Mouse (Mus musculus) kidney, postnatal 25 days (tissue): ENCODE results near the gene Fbn1.

Experiments used
- DNase-seq, 2 experiments: peaks; one replicate each; pipeline ENCODE4 v3.0.0; 2021; ENCODE audit warnings: mixed read lengths in 2 of 2

Fbn1 gene

GRCm38 (mm10) chr2:125452369-125453097 lies 55.3 kb downstream of the Fbn1 start:
- no peak for DNase-seq

DNA sequence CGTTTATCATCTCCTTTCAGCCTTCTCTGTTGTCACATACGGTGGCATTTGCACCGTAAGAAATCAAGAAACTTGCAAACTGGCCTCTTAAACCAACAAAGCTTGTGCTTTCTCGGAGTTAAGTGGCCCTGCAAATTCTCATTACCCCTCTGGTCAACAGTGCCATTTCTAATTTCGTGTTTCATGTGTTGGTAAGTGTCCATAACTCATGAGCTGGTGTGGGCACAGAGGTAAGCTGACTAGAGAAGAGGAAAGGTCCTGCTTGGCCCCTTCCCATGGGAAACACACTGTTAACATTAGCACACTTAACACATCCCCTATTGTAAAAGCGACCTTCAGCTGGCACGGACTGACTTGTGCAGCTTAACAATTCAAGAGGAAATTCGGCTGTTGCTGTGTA lies 58.4 kb downstream of the Fbn1 start:
- DNase-seq, result no peak

GRCm38 (mm10) chr2:125448881-125449280 lies 58.9 kb downstream of the Fbn1 start:
- DNase-seq, result no peak

GRCm38 (mm10) chr2:125447274-125447898 lies 60.4 kb downstream of the Fbn1 start:
- no peak for DNase-seq

DNA sequence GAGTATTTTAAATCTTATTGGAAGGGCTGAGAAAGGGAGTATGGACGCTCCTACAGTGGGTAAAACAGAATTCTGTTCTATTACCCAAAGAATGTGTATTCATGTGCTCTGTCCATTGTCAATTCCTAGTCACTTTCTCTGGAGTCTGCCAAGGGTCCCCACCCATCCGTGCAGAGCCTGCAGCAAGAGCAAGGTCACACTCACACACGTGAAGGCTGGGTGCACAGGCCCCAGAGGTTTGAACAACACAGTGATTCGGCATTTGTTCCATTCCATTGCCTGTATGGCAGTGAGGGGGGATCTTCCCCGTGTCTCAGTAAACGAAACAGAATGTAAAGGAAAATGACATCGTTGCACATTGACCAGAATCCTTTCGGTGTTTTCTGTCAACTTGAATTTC lies 69.4 kb downstream of the Fbn1 start:
- no peak for DNase-seq

- DNase-seq, result no peak
Measured at GRCm38 (mm10) chr2:125436240-125436639, 71.6 kb downstream of the Fbn1 start.

GRCm38 (mm10) chr2:125433524-125433923 lies 74.3 kb downstream of the Fbn1 start:
- no peak for DNase-seq

- no peak for DNase-seq
Measured at GRCm38 (mm10) chr2:125431491-125431890, 76.3 kb downstream of the Fbn1 start.

DNA sequence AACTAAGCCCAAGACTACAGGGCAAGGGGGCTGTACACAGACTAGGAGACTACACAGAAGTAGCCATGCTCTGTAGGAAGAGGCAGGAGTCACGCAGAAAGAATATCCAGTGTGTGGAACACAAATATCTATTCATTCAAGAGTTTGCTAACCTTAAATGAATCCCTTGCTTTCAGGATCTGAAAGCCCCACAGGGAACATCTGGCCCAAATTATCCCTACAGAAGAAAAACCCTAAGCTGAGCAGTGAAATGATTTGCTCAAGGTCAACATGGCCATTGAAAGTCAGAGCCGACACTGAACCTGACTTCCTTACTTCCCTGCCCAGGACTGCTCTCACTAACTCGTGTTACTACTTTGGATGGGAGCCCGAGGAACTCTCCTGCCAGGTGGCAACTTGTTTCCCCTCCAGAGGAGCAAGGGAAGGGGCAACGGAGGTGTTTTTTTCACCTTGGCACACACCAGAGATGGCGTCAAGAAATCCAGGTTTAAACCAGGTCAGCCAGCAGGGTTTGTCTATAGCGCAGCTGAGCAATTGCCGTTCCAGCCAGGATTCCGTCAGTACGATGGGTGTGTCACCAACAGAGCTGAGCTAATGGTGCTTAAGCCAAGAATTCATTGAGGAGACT lies 78.9 kb downstream of the Fbn1 start:
- DNase-seq, result peak; percentile 27 to 70

DNA sequence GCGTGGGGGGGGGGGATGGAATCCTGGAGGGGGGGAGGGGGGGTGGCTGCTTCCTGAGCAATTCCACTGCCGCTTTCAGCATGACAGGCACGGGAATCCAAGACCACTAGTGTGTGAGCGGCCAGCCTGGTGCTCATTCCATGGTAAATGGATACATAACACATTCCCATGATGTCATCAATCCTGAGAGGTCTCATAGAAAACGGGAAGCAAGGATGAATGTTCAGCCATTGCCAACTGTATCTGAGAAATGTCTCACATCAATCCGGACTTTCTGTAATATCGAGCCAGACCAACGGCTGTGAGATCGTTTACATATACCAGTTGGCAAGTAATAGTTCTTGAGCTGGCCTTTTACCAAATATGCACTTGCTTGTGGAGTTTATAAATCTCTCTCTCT lies 87.2 kb downstream of the Fbn1 start:
- no peak for DNase-seq

DNA sequence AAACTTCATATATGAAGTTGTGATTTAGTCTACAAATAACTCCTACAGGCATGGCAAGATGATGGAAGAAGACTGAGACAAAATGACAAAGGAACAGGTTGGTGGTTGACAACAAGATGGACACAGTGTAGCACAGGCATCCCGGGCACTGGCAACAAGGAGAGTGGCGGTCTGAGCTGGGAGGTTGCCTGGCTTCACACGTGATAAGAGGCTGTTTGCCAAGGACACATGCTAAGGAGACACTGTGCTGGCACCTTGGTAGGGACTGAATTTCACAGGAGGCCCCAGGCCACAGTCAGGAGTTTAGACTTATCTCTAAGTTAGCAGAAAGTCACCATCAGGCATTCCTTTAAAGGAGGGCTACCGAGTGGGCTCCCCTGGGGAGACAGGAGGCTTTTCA lies 88.1 kb downstream of the Fbn1 start:
- DNase-seq, result no peak

DNA sequence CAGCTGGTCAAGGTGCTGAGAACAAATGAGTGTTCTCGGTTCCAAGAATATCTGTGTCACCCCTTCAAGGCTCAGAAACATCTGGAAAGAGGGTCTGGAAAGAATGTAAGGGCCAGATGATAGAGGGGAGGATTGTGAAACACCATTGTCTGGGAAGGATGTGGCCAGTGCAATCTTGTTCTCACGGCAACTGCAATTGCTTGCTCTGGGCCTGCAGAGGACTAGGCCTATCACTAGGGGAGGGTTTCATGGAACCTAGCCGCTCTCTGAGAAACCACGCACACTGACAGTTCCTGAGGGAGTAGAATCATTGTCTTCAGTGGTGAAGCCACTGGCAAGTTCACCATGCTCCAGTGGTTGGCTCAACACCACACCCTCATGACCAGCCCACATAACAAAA lies 89.2 kb downstream of the Fbn1 start:
- DNase-seq, result no peak

DNA sequence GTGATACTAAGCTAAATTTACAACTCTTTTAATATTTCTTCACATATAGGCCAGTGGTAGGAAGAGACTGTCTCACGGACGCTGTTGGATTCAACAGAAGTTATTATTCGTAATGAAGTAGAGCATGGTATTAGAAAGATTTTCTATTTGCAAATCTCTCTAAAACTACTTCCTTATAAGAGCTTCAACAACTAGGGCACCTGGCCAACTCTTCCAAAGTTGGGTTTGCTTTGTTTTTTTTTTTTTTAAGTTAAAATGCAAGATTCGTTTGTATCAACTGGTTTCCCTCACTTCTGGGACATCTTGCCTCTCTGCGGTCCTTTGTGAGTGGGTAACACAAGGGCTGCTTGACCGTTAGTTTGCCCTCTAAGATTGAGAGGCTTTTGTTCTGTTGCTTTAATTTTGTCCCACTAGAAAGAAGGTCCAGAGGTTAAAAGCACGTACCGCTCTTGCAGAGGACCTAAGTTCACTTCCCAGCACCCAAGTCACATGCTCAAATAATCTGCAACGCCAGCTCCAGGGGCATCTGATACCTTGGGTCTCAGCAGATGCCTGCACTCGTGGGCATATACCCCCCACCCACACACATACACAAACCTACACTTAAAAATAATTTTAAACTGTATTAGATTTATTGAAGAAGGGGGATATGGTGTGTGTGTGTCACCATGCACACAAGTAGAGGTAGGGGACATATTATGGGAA lies 91.1 kb downstream of the Fbn1 start:
- peak in 1 of 2 experiments; percentile 33 for DNase-seq

DNA sequence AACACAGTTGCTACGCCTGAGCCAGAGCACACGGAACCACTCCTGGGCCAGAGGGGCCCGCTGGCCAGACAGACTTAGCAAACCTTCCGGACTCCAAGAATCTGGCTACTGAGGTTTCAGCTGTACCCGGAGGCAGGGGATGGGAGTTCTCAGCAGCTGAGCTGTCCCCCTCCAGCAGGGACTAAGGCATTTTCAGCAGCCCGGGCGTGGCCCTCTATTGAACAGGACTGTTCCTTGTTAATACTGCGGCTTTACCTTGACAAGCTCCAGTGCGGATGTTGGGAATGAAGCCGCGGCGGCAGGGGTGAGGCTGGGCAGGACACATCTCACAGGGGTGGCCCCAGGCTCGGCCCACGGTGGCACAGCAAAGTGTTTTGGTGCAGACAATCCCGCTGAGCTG lies 95.4 kb downstream of the Fbn1 start:
- DNase-seq, result peak in 1 of 2 experiments; percentile 40

GRCm38 (mm10) chr2:125411777-125412176 lies 96.0 kb downstream of the Fbn1 start:
- DNase-seq, result no peak

DNA sequence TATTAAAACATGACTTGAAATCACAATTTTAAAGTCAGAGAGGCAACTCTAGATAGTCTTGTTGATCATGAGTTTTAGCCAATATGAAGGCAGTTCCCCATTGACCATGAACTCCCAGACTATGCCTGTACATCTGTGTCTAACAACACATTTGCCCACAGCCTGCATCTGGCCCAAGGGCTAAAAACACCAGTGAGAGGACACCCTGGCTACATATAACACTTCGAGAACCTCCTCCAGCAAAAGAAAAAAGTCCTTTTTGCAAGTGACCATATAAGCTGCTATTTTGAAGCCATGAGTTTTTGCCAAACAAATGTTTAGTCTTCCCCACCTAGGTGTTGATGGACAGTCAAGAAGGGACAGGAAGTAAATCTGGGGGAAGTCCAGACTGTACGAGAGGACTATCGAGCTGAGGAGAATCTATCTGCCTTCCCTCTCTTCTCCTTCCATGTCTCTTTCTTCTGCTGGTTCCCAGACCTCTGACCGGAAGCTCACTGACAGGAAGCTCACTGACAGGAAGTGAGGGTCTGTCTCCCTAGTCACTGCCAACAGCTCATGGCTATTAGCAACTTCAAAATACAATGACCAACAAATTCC lies 103.2 kb downstream of the Fbn1 start:
- DNase-seq, result no peak

GRCm38 (mm10) chr2:125402276-125402675 lies 105.5 kb downstream of the Fbn1 start:
- DNase-seq, result no peak

DNA sequence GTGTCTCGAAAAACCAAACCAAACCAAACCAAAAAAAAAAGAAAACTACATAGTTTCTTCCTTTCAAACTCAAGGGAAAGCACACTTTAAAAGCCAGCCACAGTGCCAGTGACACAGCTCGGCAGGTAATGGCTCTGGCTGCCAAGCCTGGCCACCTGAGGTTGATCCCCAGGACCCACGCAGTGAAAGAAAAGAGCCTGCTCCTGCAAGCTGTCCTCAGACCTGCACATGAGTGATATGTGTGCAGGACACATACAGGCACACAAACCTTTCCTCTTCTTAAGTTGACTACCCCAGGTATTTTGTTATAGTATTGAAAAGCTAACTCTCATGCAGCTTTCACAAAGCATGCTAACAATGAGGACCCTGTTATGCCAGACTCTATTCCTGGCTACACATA lies 107.7 kb downstream of the Fbn1 start:
- no peak for DNase-seq

- DNase-seq, result no peak
Measured at GRCm38 (mm10) chr2:125397796-125398195, 110.0 kb downstream of the Fbn1 start.

DNA sequence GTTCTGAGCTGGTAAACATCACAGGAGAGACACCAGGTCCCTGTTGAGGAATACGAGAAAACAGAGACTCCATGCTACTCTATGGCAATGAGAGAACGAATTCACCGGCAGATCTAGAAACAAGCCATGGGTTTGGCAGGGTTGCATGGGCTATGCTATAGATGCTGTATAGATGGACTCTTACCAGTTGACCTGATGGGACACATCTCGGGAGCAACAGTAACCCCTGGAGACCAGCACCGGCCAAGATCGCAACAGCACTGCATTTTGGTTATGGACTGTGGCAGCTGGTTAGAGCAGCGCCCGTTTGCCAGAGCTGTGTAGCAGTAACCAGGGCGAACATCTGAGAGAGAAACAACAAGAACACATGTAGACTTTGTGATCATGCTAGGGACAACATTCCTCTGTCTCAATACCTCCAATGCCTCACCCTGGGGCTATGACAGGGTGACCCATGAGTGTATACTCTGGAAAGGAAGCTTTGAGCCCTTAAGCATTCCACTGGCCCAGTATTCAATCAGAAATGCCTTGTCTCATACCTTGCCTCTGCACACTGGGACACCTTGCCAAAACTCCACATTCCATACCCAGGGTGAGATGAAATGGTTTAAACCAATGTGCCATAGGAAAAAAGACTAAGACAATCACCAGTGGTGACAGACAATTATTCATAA lies 113.2 kb downstream of the Fbn1 start:
- DNase-seq, result no peak

- DNase-seq, result no peak
Measured at GRCm38 (mm10) chr2:125391582-125391981, 116.2 kb downstream of the Fbn1 start.

DNA sequence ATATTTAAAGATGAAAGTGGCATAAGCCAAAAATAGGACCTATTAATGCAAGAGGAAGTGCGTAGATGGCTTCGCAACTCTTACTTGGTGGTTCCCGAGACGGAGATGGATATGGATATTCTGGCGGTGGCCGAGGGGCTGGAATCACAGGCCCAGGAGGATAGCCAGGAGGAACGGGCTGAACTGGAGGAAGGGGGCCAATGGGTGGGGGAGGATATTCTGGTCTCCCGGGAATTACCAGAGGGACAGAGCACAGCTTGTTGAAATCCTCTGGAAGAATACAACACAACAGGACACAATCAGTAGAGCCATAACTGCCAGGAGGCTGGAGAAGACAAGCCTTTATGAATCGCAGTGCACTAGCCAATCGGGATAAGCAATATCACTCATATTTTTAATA lies 118.0 kb downstream of the Fbn1 start:
- DNase-seq, result no peak
